Mouse (Mus musculus): ENCODE measurements around the gene Ern2. TPM values are rescaled to one million over a fixed set of nuclear protein-coding genes. Genes with fewer than 3 reads are reported as not detected.

Ern2 gene
- polyA plus RNA-seq, 1 experiment from 2014 or later, result 28.5 TPM

Other genes with a start within 250 kb of the Ern2 start
- gene Cog7, start 204.5 kb downstream of the Ern2 start, polyA plus RNA-seq (2015; fragmentation: Nextera tagmentation; extraction: Ambion mirVana), result 24.6 and 25.2 TPM in 2 replicates
- 72.0 and 83.5 TPM in 2 replicates for gene Gga2, start 165.0 kb downstream of the Ern2 start, polyA plus RNA-seq (2015; fragmentation: Nextera tagmentation; extraction: Ambion mirVana)
- gene Ubfd1, start 119.0 kb downstream of the Ern2 start, polyA plus RNA-seq (2015; fragmentation: Nextera tagmentation; extraction: Ambion mirVana), result 38.7 and 41.0 TPM in 2 replicates
- 15.7 and 15.9 TPM in 2 replicates for gene Ears2, start 118.9 kb downstream of the Ern2 start, polyA plus RNA-seq (2015; fragmentation: Nextera tagmentation; extraction: Ambion mirVana)
- gene Ndufab1, start 84.3 kb downstream of the Ern2 start, polyA plus RNA-seq (2015; fragmentation: Nextera tagmentation; extraction: Ambion mirVana), result 620 and 676 TPM in 2 replicates
- gene Palb2, start 53.2 kb downstream of the Ern2 start, polyA plus RNA-seq (2015; fragmentation: Nextera tagmentation; extraction: Ambion mirVana), result 11.8 and 16.2 TPM in 2 replicates
- gene Dctn5, start 53.2 kb downstream of the Ern2 start, polyA plus RNA-seq (2015; fragmentation: Nextera tagmentation; extraction: Ambion mirVana), result 112 and 120 TPM in 2 replicates
- 100 and 103 TPM in 2 replicates for gene Plk1, start 26.8 kb downstream of the Ern2 start, polyA plus RNA-seq (2015; fragmentation: Nextera tagmentation; extraction: Ambion mirVana)
- gene Chp2, start 33.3 kb upstream of the Ern2 start, polyA plus RNA-seq (2015; fragmentation: Nextera tagmentation; extraction: Ambion mirVana), result 1.7 and 2.0 TPM in 2 replicates
- 12.0 and 12.7 TPM in 2 replicates for gene Prkcb, start 102.5 kb upstream of the Ern2 start, polyA plus RNA-seq (2015; fragmentation: Nextera tagmentation; extraction: Ambion mirVana)

Measured in stomach, embryonic 16.5 days (tissue).